ENCODE assay signal across 14 mouse cellular contexts in genomic region chr6:113654753-113655397, GRCm38 (mm10). TPM values are rescaled to one million over a fixed set of nuclear protein-coding genes. Genes with fewer than 3 reads are reported as not detected.
DNase-seq lines count a peak whose midpoint lies in the region; ATAC-seq and TF ChIP-seq lines count a peak whose summit lies in the region.
"Had no signal": no experiment of that assay in that cellular context is flagged by ENCODE, and none has a peak within 500 bp of the region (broad histone marks: within the 10 kb centered on the region; RNA-seq: fewer than 3 reads in every experiment).

No protein-coding gene starts in this region.

- no peak for TF ChIP-seq POLR2A in bone marrow macrophage, adult 2 months (IDR thresholded peaks at IDR 0.05; ENCODE audit: borderline replicate concordance, low read depth, low read length)

- TF ChIP-seq CTCF in bone marrow macrophage, adult 2 months (IDR thresholded peaks at IDR 0.05; ENCODE audit: low read depth, low read length) = no peak

- peaks cover 72% of the 10 kb centered on the region for H3K4me1 ChIP-seq in bone marrow macrophage, adult 2 months (ENCODE audit: control insufficient read depth, insufficient read depth, low read length)
- H3K4me1 ChIP-seq in megakaryocyte, embryonic 14.5 days = peaks cover 32% of the 10 kb centered on the region
- H3K4me1 ChIP-seq: hindbrain, embryonic 12.5 days; limb, embryonic 15.5 days had no signal

- H3K9me3 ChIP-seq in megakaryocyte, embryonic 14.5 days = no peaks in the 10 kb centered on the region; the same call in 1 of the 2 replicates
- H3K9me3 ChIP-seq: hindbrain, embryonic 12.5 days; limb, embryonic 15.5 days had no signal

- no peaks in the 10 kb centered on the region for H3K36me3 ChIP-seq in megakaryocyte, embryonic 14.5 days (replicated peaks; ENCODE audit: low read length)
- H3K36me3 ChIP-seq: hindbrain, embryonic 12.5 days; limb, embryonic 15.5 days had no signal

- no peak overlapping the region for H3K4me3 ChIP-seq in bone marrow macrophage, adult 2 months (ENCODE audit: insufficient read depth, low read length)
- H3K4me3 ChIP-seq in megakaryocyte, embryonic 14.5 days (replicated peaks) = peak overlapping the region; percentile 38
- H3K4me3 ChIP-seq: hindbrain, embryonic 12.5 days; limb, embryonic 15.5 days had no signal

- peaks cover 39% of the 10 kb centered on the region for H3K27me3 ChIP-seq in megakaryocyte, embryonic 14.5 days (replicated peaks)
- H3K27me3 ChIP-seq: hindbrain, embryonic 12.5 days; limb, embryonic 15.5 days had no signal

- H3K27ac ChIP-seq in bone marrow macrophage, adult 2 months (ENCODE audit: insufficient read depth, low read depth, low read length) = peak overlapping the region; percentile 76
- H3K27ac ChIP-seq: hindbrain, embryonic 12.5 days; limb, embryonic 15.5 days had no signal

- no peak for ATAC-seq in megakaryocyte-erythroid progenitor cell, adult 5-6 weeks (replicated peaks; ENCODE audit: low FRiP score, low TSS enrichment, poor library complexity, severe bottlenecking)

- peak; percentile 45 for DNase-seq in kidney, postnatal 14 days
- DNase-seq in kidney, adult 9 months = no peak
- peak; percentile 58 for DNase-seq in CD4-positive, CD25-positive, alpha-beta regulatory T cell, adult 2 months (ENCODE audit: low read depth, low spot score)
- DNase-seq in frontal cortex, postnatal 36 days (ENCODE audit: low spot score in 2 of 2) = no peak
- no peak for DNase-seq in right cerebral cortex, postnatal 4 days
- DNase-seq: cerebellum, postnatal 14 days; layer of hippocampus, adult 9-11 months; midbrain, embryonic 14.5 days had no signal

RNA-seq across cellular contexts. Expression of gene Irak2, which starts 16.6 kb away (rescaled TPM):
- 54.3 and 57.5 TPM in 2 replicates for polyA plus RNA-seq in bone marrow macrophage, adult 2 months (2012; ENCODE audit: insufficient read depth, insufficient read length, missing spikeins)
- 31.8 and 48.4 TPM in 2 replicates for polyA plus RNA-seq in megakaryocyte, embryonic 14.5 days (2012; ENCODE audit: insufficient read depth, low replicate concordance)
- total RNA-seq in megakaryocyte-erythroid progenitor cell, adult 5-6 weeks (2014; fragmentation: Nextera tagmentation) = 18.6 and 21.6 TPM in 2 replicates
- total RNA-seq in megakaryocyte-erythroid progenitor cell, adult 5-6 weeks (2017) = 30.4 and 37.3 TPM in 2 replicates

RNA-seq across cellular contexts. Expression of gene Vhl, which starts 31.1 kb away (rescaled TPM):
- 27.7 and 30.8 TPM in 2 replicates for polyA plus RNA-seq in bone marrow macrophage, adult 2 months (2012; ENCODE audit: insufficient read depth, insufficient read length, missing spikeins)
- polyA plus RNA-seq in megakaryocyte, embryonic 14.5 days (2012; ENCODE audit: insufficient read depth, low replicate concordance) = 2.8 and 7.5 TPM in 2 replicates
- 12.5 and 15.2 TPM in 2 replicates for total RNA-seq in megakaryocyte-erythroid progenitor cell, adult 5-6 weeks (2014; fragmentation: Nextera tagmentation)
- total RNA-seq in megakaryocyte-erythroid progenitor cell, adult 5-6 weeks (2017) = 7.8 and 8.6 TPM in 2 replicates

RNA-seq across cellular contexts. Expression of gene Tatdn2, which starts 42.0 kb away (rescaled TPM):
- polyA plus RNA-seq in bone marrow macrophage, adult 2 months (2012; ENCODE audit: insufficient read depth, insufficient read length, missing spikeins) = 27.9 and 32.1 TPM in 2 replicates
- 10.1 and 13.2 TPM in 2 replicates for polyA plus RNA-seq in megakaryocyte, embryonic 14.5 days (2012; ENCODE audit: insufficient read depth, low replicate concordance)
- total RNA-seq in megakaryocyte-erythroid progenitor cell, adult 5-6 weeks (2014; fragmentation: Nextera tagmentation) = 48.5 and 69.9 TPM in 2 replicates
- 152 and 155 TPM in 2 replicates for total RNA-seq in megakaryocyte-erythroid progenitor cell, adult 5-6 weeks (2017)

RNA-seq across cellular contexts. Expression of gene Brk1, which starts 50.3 kb away (rescaled TPM):
- 300 and 316 TPM in 2 replicates for polyA plus RNA-seq in bone marrow macrophage, adult 2 months (2012; ENCODE audit: insufficient read depth, insufficient read length, missing spikeins)
- polyA plus RNA-seq in megakaryocyte, embryonic 14.5 days (2012; ENCODE audit: insufficient read depth, low replicate concordance) = 5.0 and 27.4 TPM in 2 replicates
- 136 and 142 TPM in 2 replicates for total RNA-seq in megakaryocyte-erythroid progenitor cell, adult 5-6 weeks (2014; fragmentation: Nextera tagmentation)
- total RNA-seq in megakaryocyte-erythroid progenitor cell, adult 5-6 weeks (2017) = 68.2 and 68.8 TPM in 2 replicates

RNA-seq across cellular contexts. Expression of gene Fancd2os, which starts 54.4 kb away (rescaled TPM):
- not detected in 2 replicates for polyA plus RNA-seq in bone marrow macrophage, adult 2 months (2012; ENCODE audit: insufficient read depth, insufficient read length, missing spikeins)
- not detected in 2 replicates for polyA plus RNA-seq in megakaryocyte, embryonic 14.5 days (2012; ENCODE audit: insufficient read depth, low replicate concordance)
- total RNA-seq in megakaryocyte-erythroid progenitor cell, adult 5-6 weeks (2014; fragmentation: Nextera tagmentation) = 0.37 TPM in 1 of 2 replicates, not detected in the other
- total RNA-seq in megakaryocyte-erythroid progenitor cell, adult 5-6 weeks (2017) = not detected in 2 replicates
- total RNA-seq: gastrocnemius, postnatal 4 days had no signal
- polyA plus RNA-seq: limb, embryonic 15.5 days; midbrain, embryonic 14.5 days had no signal

Comparison
In these comparisons a context has a peak if more than half of its experiments do, and no peak if none do; other contexts are left out.
1. DNase-seq: peak in kidney, postnatal 14 days (single experiment) and CD4-positive, CD25-positive, alpha-beta regulatory T cell, adult 2 months (single experiment); none in kidney, adult 9 months (single experiment), frontal cortex, postnatal 36 days (0 of 2) and right cerebral cortex, postnatal 4 days (single experiment).